In the genomic region with DNA sequence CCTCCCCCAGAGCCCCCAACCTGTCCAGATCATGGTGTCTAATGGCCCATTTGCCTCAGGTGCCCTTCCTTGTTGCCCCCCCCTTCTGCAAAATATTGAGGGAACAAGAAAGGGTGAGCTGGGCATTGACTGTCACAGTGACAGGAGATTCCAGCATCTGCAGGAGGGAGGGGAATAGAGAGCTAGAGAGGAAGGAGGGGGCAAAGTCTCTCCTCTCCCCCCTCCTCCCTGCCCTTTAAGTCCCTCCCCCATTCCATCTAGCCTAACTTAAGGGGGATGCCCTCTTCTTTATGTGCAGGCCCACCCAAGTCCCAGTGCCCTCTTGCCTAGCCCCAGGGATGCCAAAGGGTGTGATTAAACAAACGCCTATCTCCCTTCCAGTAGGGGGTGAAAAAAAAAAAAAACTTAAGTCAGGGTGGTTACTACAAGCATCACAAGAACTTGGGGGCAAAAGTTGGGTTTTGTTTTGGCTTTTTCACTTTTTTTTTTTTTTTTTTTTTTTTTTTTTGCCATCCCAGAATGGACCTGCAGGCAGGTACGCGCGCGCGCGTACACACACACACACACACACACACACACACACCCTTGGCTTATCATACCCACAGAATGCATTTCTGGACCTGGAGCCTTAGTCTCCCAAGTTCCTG, we compare ENCODE assay signal across 8 mouse cellular contexts.
A peak's percentile ranks its signal among the peaks of the same experiment; 100 is the strongest.
DNase-seq lines count a peak whose midpoint lies in the region; ATAC-seq and TF ChIP-seq lines count a peak whose summit lies in the region.

No protein-coding gene starts in this region.

- TF ChIP-seq POLR2A in olfactory bulb, adult 2 months (IDR thresholded peaks at IDR 0.05; ENCODE audit: insufficient read depth, low read depth, low read length), result no peak

- H3K4me3 ChIP-seq in neural tube, embryonic 11.5 days (ENCODE audit: low read depth, low read length), result peak overlapping the region; percentile 19; the same call in 1 of the 2 replicates
- H3K4me3 ChIP-seq in hindbrain, postnatal 0 days (ENCODE audit: low read length), result peak overlapping the region; percentile 55
- H3K4me3 ChIP-seq in olfactory bulb, adult 2 months (ENCODE audit: insufficient read depth, low read depth, low read length), result peak overlapping the region; percentile 44

- H3K9me3 ChIP-seq in neural tube, embryonic 11.5 days (ENCODE audit: control insufficient read depth, low read length), result no peaks in the 10 kb centered on the region
- no peaks in the 10 kb centered on the region for H3K9me3 ChIP-seq in hindbrain, postnatal 0 days (ENCODE audit: low read length)

- TF ChIP-seq CTCF in hindbrain, postnatal 0 days (IDR thresholded peaks at IDR 0.05; ENCODE audit: low read depth), result no peak
- no peak for TF ChIP-seq CTCF in olfactory bulb, adult 2 months (IDR thresholded peaks at IDR 0.05; ENCODE audit: insufficient read depth, low read depth, low read length)

- peaks cover 7% of the 10 kb centered on the region; the same call in 1 of the 2 replicates for H3K4me1 ChIP-seq in neural tube, embryonic 11.5 days (ENCODE audit: control insufficient read depth, insufficient read depth, low read length)
- H3K4me1 ChIP-seq in hindbrain, postnatal 0 days (ENCODE audit: insufficient read depth, low read length), result peaks cover 9% of the 10 kb centered on the region
- peaks cover 43% of the 10 kb centered on the region for H3K4me1 ChIP-seq in olfactory bulb, adult 2 months (ENCODE audit: control insufficient read depth, insufficient read depth, low read length)

- DNase-seq in cerebellum, adult 9-11 months, result peak; percentile 64
- DNase-seq in cerebellum, postnatal 4 days (ENCODE audit: low spot score in 2 of 2), result no peak
- no peak for DNase-seq in neural tube, embryonic 11.5 days (ENCODE audit: low spot score)
- no peak for DNase-seq in neural tube, embryonic 10.5 days (ENCODE audit: extremely low spot score, low spot score)
- no peak for DNase-seq in hindbrain, postnatal 0 days (ENCODE audit: low spot score)
- DNase-seq in kidney, adult 18-20 months, result no peak

- 0% methylated on average over 7 of the region's 7 CpGs for WGBS in neural tube, embryonic 11.5 days
- WGBS in hindbrain, postnatal 0 days, result 2% methylated on average over 7 of the region's 7 CpGs
- WGBS in olfactory bulb, adult 2 months, result 1% methylated on average over 7 of the region's 7 CpGs

- no peaks in the 10 kb centered on the region for H3K36me3 ChIP-seq in neural tube, embryonic 11.5 days (ENCODE audit: control insufficient read depth, insufficient read depth, low read length)
- H3K36me3 ChIP-seq in hindbrain, postnatal 0 days (ENCODE audit: insufficient read depth, low read length), result no peaks in the 10 kb centered on the region

- peaks cover 85% of the 10 kb centered on the region for H3K27me3 ChIP-seq in neural tube, embryonic 11.5 days (ENCODE audit: control insufficient read depth, insufficient read depth, low read length)
- H3K27me3 ChIP-seq in hindbrain, postnatal 0 days (ENCODE audit: insufficient read depth, low read length), result peaks cover 46% of the 10 kb centered on the region

- peak overlapping the region; percentile 30; the same call in 1 of the 2 replicates for H3K4me2 ChIP-seq in neural tube, embryonic 11.5 days (ENCODE audit: low read depth)
- H3K4me2 ChIP-seq in hindbrain, postnatal 0 days (ENCODE audit: low read depth, low read length), result peak overlapping the region; percentile 84

- H3K27ac ChIP-seq in neural tube, embryonic 11.5 days (ENCODE audit: low read depth, low read length), result no peak overlapping the region
- H3K27ac ChIP-seq in hindbrain, postnatal 0 days, result no peak overlapping the region
- H3K27ac ChIP-seq in olfactory bulb, adult 2 months (ENCODE audit: insufficient read depth, low read depth, low read length), result no peak overlapping the region

- ATAC-seq in neural tube, embryonic 11.5 days (ENCODE audit: insufficient read depth, low FRiP score, low TSS enrichment), result no peak
- ATAC-seq in hindbrain, postnatal 0 days, result no peak
- ATAC-seq in inflammation-experienced regulatory T-cells, adult 6 months, result no peak

- no peak overlapping the region for H3K9ac ChIP-seq in neural tube, embryonic 11.5 days (ENCODE audit: low read length)
- no peak overlapping the region for H3K9ac ChIP-seq in hindbrain, postnatal 0 days (replicated peaks; ENCODE audit: low read length)
